Mouse (Mus musculus): ENCODE data around the gene Trim69.

Gene Trim69

GRCm38 (mm10) chr2:122153681-122154365 lies 6.7 kb upstream of the Trim69 start:
- DNase-seq (ENCODE audit: low spot score): no peak

DNA sequence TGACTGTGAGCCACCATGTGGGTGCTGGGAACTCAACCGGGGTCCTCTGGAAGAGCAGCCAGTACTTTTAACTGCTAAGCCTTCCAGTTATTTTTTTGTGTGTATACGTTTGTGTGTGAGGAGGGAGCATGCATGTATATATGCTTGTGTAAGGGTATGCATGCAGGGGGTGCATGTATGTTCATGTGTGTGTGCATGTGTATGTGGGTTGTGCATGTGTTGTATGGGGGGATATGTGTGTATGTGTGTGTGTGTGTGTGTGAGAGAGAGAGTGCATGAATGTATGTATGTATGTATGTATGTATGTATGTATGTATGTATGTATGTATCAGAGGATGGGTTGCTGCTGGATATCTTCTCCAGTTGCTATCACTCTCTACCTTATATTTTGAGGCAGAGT lies 6.0 kb upstream of the Trim69 start:
- DNase-seq (ENCODE audit: low spot score): no peak

DNA sequence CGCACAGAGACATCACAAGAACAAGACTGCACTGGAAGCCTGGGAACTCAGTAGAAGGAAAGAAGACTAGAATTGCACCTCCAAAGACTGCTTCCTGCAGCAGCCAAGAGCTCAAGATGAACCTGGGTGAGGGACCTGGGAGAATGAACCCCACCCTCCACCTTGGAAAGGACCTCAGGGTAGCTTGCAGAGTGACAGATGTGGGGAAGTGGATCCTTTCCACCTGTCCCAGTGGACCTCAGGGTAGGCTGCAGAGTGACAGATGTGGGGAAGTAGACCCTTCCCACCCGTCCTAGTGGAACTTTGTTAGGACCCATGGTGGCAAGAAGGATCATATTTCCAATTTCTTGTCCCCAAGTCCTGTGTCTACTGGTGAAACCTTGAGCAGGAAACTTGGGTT lies 5.2 kb upstream of the Trim69 start:
- no peak for DNase-seq (ENCODE audit: low spot score)

DNA sequence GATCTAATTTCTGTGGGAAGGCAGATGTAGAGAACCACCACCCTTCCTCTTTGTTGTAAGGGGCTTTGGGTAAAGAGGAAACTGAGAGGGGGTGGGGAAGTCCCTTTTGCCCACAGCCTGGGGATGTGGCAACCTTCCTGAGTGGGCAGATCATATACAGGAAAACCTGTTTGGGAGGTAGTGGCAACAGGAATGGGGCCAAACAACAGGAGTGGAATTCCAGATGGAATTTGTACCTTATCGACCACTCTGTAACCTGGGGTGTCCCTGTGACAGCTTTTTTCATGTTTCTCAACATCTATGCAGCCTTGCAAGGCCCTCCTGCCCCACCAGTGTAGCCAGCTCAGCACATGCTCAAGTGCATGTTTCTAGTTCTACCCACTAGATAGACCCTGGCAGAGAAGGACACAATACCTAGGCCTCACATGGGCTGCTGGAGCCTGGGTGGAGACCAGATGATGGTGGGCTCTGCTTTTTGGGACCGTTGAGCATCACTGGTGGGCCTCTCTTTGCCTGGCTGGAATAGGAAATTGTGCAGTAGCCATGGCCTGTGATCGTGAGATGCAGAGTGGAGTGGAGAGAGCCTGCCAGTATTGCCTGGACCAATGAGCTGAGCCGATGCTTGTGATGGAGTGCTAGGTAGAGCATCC lies 4.3 kb upstream of the Trim69 start:
- no peak for DNase-seq (ENCODE audit: low spot score)

- no peak for DNase-seq (ENCODE audit: low spot score)
Observed at GRCm38 (mm10) chr2:122157561-122157960, 2.9 kb upstream of the Trim69 start.

DNA sequence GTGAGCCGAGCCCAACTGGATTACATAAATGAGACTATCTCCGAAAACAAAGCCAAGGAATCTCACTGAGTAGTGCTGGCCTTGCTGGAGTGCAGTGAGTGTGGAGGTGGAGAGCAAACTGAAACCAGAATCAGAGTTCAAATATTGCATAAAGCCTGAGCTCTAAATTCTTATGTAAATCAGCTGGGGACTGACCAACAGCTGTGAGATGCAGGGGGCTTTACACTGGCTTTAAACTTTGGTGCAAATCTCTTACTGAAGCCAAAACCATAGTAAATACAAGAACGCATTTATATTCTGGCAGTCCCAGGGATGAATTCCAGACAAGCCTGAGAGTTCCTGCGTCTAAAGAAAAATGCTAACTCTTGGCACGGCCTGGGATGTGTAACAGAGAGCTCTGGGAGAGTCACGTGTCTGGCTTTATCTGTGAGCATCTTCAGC lies 2.1 kb upstream of the Trim69 start:
- no peak for DNase-seq (ENCODE audit: low spot score)

- DNase-seq (ENCODE audit: low spot score): no peak
Observed at GRCm38 (mm10) chr2:122159667-122160066, 833 bp upstream of the Trim69 start.

DNA sequence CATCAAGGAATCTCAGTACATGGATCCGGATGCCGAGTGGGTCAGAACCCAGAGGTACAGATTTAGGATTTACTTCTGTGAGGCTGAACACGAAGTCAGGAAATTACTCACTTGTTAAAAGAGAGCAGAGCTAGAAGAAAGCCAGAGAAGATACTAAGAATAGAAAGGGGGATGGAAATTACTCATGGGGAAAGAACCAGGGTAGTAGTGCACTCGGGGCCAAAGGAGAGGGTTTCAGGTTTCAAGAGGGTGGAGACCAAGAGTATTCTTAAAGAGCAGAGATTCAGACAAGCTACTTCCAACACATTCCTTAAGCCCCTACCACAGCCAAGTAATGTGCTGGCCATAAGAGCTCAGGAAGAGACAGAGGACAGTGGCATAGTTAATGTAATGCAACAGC lies 1.0 kb downstream of the Trim69 start:
- DNase-seq (ENCODE audit: low spot score): no peak

GRCm38 (mm10) chr2:122162529-122162928 lies 2.0 kb downstream of the Trim69 start:
- no peak for DNase-seq (ENCODE audit: low spot score)

DNA sequence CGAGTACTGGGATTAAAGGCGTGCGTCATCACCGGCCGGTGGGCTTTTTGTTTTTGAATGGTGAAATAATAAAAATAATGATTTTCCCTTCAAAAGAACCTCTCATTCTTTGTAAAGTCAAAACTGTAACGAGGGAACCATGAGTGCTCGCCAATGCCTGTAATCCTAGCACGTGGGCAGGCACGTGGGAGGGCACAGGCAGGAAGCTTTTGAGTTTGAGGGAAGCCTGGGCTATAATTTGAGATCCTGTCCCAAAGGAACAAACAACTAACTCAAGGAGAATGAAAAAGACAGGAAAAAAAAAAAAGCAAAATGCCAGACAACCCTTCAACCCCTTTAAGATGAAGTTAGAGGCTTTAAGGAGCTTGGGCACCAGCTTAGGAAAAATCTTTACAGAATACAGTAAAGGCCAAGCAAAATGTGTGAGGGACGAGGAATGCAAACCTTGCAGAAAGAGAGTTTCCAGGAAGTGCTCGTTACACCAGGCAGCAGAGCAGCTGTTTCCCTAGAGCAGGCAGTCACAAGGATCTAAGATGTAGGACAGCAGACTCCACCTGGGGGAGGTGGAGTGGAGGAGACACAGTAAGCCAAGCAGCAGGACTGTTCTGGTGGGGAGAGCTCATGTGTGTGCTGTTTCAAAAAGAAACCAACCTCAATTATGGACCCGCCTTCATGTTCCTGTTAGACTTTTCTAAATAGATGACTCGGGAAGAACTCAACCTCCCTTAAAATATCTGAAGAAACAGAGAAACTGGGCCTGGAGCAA lies 3.1 kb downstream of the Trim69 start:
- no peak for DNase-seq (ENCODE audit: low spot score)

DNA sequence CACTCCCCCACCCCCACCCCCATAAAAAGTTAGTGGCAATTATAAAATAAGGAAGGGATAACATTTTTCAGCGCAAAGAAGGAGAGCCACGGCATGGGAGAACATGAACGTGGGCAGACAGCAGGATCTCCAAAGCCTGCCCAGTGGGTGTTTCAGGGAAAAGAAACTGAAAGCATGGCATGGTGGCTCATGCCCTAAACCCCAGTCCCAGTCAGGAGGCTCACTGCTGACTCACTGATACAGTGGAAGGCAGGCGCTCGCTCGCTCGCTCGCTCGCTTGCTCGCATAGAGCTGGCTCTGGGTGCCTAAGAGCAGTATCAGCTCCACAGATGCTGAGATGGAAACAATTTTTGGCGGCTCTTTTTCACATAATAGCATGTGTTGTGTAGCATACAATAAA lies 3.8 kb downstream of the Trim69 start:
- DNase-seq (ENCODE audit: low spot score): peak; percentile 32

- DNase-seq (ENCODE audit: low spot score): no peak
Observed at GRCm38 (mm10) chr2:122171292-122171691, 10.8 kb downstream of the Trim69 start.

DNA sequence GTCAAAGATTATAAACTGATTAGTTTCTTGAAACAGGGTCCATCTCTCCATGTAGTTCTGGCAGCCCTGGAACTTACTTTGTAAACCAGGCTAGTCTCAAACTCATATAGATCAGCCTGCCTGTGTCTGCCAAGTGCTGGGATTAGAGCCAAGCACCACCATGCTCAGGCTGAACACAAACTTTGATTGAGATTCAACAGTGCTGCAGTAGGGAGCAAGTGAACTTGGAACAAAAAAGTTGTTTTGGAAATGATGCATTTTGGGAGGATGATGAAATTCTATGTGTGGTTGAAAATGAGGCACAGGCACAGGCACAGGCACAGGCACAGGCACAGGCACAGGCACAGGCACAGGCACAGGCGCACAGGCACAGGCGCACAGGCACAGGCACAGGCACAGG lies 11.7 kb downstream of the Trim69 start:
- no peak for DNase-seq (ENCODE audit: low spot score)

GRCm38 (mm10) chr2:122180051-122180822 lies 19.7 kb downstream of the Trim69 start:
- DNase-seq (ENCODE audit: low spot score): no peak

DNA sequence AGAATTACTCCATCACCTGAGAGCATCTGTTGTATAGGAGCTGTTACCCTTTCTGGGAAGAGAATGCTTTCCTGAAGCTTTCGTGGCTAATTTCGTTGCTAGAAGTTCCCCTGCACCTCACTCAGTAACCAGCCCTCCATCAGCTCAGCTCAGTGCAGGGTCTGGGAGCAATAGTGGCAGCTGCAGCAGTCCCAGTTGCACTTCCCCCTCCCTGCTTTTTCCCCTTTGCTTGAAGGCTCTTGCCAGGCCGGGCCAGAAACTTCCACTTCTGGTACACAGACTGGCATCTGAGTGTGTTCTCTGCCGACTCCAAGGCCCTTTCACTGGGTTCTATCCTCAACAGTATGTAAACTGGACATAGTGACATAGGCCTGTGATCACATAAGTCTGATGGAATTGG lies 24.6 kb downstream of the Trim69 start:
- no peak for DNase-seq (ENCODE audit: low spot score)

- no peak for DNase-seq (ENCODE audit: low spot score)
Observed at GRCm38 (mm10) chr2:122186106-122186505, 25.6 kb downstream of the Trim69 start, which contains the start of the genes Patl2 and Terb2. Patl2 (minus strand) TSS chr2:122186189. Terb2 (plus strand) TSS chr2:122186272.

GRCm38 (mm10) chr2:122186751-122187150 lies 26.3 kb downstream of the Trim69 start:
- no peak for DNase-seq (ENCODE audit: low spot score)

GRCm38 (mm10) chr2:122191849-122192248 lies 31.3 kb downstream of the Trim69 start:
- DNase-seq (ENCODE audit: low spot score): no peak

DNA sequence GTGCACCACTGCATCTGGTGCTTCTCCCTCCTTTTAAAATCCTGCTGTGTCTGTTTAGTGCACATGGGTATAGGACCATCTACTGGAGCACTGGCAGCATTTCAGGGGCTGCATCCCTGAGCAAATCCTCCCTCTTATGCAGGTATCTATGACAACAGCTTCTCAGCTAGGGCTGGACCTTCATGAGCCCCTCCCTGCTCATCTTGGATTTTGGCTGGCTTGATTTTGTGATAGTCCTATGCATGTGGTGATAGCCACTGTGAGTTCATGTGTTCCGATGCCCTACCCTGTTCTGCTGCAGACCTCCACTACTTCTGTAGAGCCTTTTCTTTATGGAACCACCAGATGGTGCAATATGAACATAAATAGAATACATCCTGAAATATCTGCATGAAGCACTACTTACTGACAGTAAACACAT lies 34.0 kb downstream of the Trim69 start:
- peak; percentile 67 for DNase-seq (ENCODE audit: low spot score)

DNA sequence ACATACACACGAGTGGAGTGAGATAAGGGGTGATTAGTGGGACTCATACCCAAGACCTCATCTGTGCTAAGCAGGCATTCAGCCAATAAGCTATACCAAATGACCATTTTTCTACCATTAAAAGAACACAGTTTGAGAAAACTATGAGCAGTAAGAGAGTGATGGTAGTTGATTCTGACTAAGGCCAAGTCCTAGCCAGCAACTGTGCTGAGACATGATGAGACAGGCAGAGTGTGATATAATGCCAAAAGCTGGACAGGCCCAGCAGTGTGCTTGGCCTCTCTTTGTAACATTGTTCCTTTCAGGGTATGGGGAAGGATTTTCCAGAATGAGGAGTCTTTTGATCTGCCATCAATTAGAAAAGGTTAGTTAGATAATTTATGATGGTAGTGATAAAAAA lies 41.0 kb downstream of the Trim69 start:
- no peak for DNase-seq (ENCODE audit: low spot score)

DNA sequence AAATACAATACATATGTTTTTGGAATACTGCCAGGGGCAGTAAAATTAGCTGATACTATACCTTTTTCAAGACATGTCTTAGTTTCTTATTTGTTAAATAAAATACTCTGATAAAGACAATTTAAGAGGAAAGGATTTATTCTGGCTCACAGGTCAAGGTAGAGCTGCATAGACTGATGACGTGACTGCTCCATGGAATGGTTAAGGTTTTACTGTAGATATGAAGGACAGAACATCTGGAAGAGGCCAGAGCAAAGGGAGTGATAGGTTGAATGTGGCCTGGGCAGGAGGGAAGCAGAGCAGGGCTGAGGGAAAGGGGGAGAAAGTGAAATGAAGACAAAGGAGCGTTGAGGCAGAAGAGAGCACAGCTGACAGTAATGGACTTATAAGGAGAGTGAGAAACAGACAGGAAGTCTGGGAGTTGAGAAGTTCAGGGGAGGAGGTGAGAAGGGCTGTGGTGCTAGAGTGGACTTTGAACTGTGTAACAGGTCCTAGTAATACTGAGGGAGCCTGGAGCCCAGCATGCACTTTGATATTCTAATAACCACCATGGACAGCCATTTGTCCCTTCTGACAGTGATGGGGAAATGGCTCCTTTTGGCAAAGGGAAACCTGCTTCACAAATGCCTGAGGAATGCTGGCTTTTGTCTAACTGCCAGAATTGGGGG lies 46.1 kb downstream of the Trim69 start:
- no peak for DNase-seq (ENCODE audit: low spot score)

Measured in MN1 (cell line).